In the genomic region with DNA sequence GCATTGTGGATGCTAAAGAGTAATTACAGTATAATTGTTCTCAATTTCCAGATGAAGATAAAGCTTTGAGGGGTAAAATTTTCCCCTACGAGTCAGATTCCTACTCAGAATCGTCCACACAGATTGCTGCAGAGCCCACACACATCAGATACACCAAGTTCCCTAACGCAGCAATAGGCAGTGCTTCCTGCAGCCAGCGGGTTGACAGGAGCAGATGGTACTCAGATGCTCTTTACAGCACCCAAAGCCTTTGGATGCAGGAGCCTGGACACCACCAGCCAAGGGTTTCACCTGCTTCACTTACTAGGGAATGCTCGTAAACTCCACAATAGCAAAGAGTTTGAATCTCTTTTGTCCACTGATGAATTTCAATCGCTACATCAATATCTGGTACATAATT, we compare ENCODE assay signal across 21 mouse cellular contexts. TPM values are rescaled to one million over a fixed set of nuclear protein-coding genes. Genes with fewer than 3 reads are reported as not detected.
DNase-seq lines count a peak whose midpoint lies in the region; ATAC-seq and TF ChIP-seq lines count a peak whose summit lies in the region.
"Had no signal": no experiment of that assay in that cellular context is flagged by ENCODE, and none has a peak within 500 bp of the region (broad histone marks: within the 10 kb centered on the region; RNA-seq: fewer than 3 reads in every experiment).

No protein-coding gene starts in this region.

- no peak for ATAC-seq in cerebellum, adult (ENCODE audit: insufficient number of reproducible peaks, low FRiP score, low TSS enrichment)
- ATAC-seq: forebrain, embryonic 14.5 days; hindbrain, embryonic 16.5 days; inflammation-experienced regulatory T-cells, adult 6 months; intestine, postnatal 0 days had no signal

- no peaks in the 10 kb centered on the region for H3K36me3 ChIP-seq in forebrain, embryonic 10.5 days (replicated peaks)
- no peaks in the 10 kb centered on the region for H3K36me3 ChIP-seq in embryonic facial prominence, embryonic 10.5 days (replicated peaks)
- H3K36me3 ChIP-seq: embryonic facial prominence, embryonic 13.5 days; heart, embryonic 10.5 days; hindbrain, embryonic 12.5 days had no signal

- TF ChIP-seq CTCF in layer of hippocampus, adult 2 months (conservative IDR thresholded peaks at IDR 0.05) = no peak

- H3K27ac ChIP-seq in layer of hippocampus, adult 2 months = peak overlapping the region; percentile 91
- no peak overlapping the region for H3K27ac ChIP-seq in forebrain, embryonic 10.5 days
- no peak overlapping the region for H3K27ac ChIP-seq in embryonic facial prominence, embryonic 10.5 days (replicated peaks)
- H3K27ac ChIP-seq: embryonic facial prominence, embryonic 13.5 days; heart, embryonic 10.5 days; hindbrain, embryonic 12.5 days had no signal

- 89% methylated on average over 6 of the region's 6 CpGs for WGBS in forebrain, embryonic 10.5 days
- 85% methylated on average over 6 of the region's 6 CpGs for WGBS in embryonic facial prominence, embryonic 10.5 days

- no peaks in the 10 kb centered on the region for H3K4me1 ChIP-seq in forebrain, embryonic 10.5 days
- H3K4me1 ChIP-seq in embryonic facial prominence, embryonic 10.5 days = no peaks in the 10 kb centered on the region
- H3K4me1 ChIP-seq: embryonic facial prominence, embryonic 13.5 days; heart, embryonic 10.5 days; hindbrain, embryonic 12.5 days had no signal

- DNase-seq in cerebellum, adult 18-20 months = peak; percentile 60 to 72
- peak in 1 of 2 experiments; percentile 39 for DNase-seq in layer of hippocampus, adult 2 months (ENCODE audit: low spot score in 2 of 2)
- DNase-seq in layer of hippocampus, adult 9-10 months (ENCODE audit: low spot score) = no peak
- DNase-seq in cerebellum, postnatal 25 days = peak; percentile 50 to 70
- DNase-seq in forebrain, embryonic 10.5 days (ENCODE audit: extremely low spot score, low spot score) = no peak
- no peak for DNase-seq in ovary, postnatal 36 days (ENCODE audit: low spot score)
- DNase-seq in embryonic facial prominence, embryonic 10.5 days (ENCODE audit: low spot score) = no peak
- DNase-seq: adrenal gland, postnatal 10 days; heart, adult 18-20 months; heart, postnatal 10 days; heart, postnatal 4 days had no signal

- H3K9me3 ChIP-seq in forebrain, embryonic 10.5 days = no peaks in the 10 kb centered on the region
- no peaks in the 10 kb centered on the region for H3K9me3 ChIP-seq in embryonic facial prominence, embryonic 10.5 days
- H3K9me3 ChIP-seq: embryonic facial prominence, embryonic 13.5 days; heart, embryonic 10.5 days; hindbrain, embryonic 12.5 days had no signal

- H3K27me3 ChIP-seq in forebrain, embryonic 10.5 days (ENCODE audit: poor library complexity, severe bottlenecking) = no peaks in the 10 kb centered on the region
- no peaks in the 10 kb centered on the region for H3K27me3 ChIP-seq in embryonic facial prominence, embryonic 10.5 days (replicated peaks; ENCODE audit: low read depth, poor library complexity, severe bottlenecking)
- H3K27me3 ChIP-seq: embryonic facial prominence, embryonic 13.5 days had no signal

- no peak overlapping the region for H3K4me3 ChIP-seq in layer of hippocampus, adult 2 months
- no peak overlapping the region for H3K4me3 ChIP-seq in forebrain, embryonic 10.5 days
- H3K4me3 ChIP-seq in embryonic facial prominence, embryonic 10.5 days = no peak overlapping the region
- H3K4me3 ChIP-seq: embryonic facial prominence, embryonic 13.5 days; heart, embryonic 10.5 days; hindbrain, embryonic 12.5 days had no signal

RNA-seq across cellular contexts. Expression of a gene that starts 12.7 kb away (rescaled TPM):
- 10 to 100 TPM; 81.4 to 86.7 TPM for total RNA-seq in layer of hippocampus, adult 2 months (2021)
- 0.48 and 0.89 TPM in 2 replicates for polyA plus RNA-seq in forebrain, embryonic 10.5 days (2016; fragmentation: Nextera tagmentation; extraction: Ambion mirVana)
- polyA plus RNA-seq in embryonic facial prominence, embryonic 10.5 days (2016; fragmentation: Nextera tagmentation; extraction: Ambion mirVana) = 0.82 and 1.2 TPM in 2 replicates
- total RNA-seq: MEL had no signal
- polyA plus RNA-seq: inflammation-experienced regulatory T-cells, adult 6 months had no signal

RNA-seq across cellular contexts. Expression of a gene that starts 18.5 kb away (rescaled TPM):
- under 1 TPM; 0.39 to 0.41 TPM for total RNA-seq in layer of hippocampus, adult 2 months (2021)
- polyA plus RNA-seq in forebrain, embryonic 10.5 days (2016; fragmentation: Nextera tagmentation; extraction: Ambion mirVana) = 1.2 and 1.7 TPM in 2 replicates
- 0.61 and 0.97 TPM in 2 replicates for polyA plus RNA-seq in embryonic facial prominence, embryonic 10.5 days (2016; fragmentation: Nextera tagmentation; extraction: Ambion mirVana)
- polyA plus RNA-seq: heart, embryonic 14.5 days; inflammation-experienced regulatory T-cells, adult 6 months had no signal

RNA-seq across cellular contexts. Expression of a gene that starts 18.6 kb away (rescaled TPM):
- total RNA-seq in layer of hippocampus, adult 2 months (2021) = 10 to 100 TPM; 24.6 to 26.0 TPM
- polyA plus RNA-seq in forebrain, embryonic 10.5 days (2016; fragmentation: Nextera tagmentation; extraction: Ambion mirVana) = 18.6 and 19.6 TPM in 2 replicates
- 16.6 and 17.0 TPM in 2 replicates for polyA plus RNA-seq in embryonic facial prominence, embryonic 10.5 days (2016; fragmentation: Nextera tagmentation; extraction: Ambion mirVana)

RNA-seq across cellular contexts. Expression of a gene that starts 38.0 kb away (rescaled TPM):
- 10 to 100 TPM; 16.9 TPM for total RNA-seq in layer of hippocampus, adult 2 months (2021)
- polyA plus RNA-seq in forebrain, embryonic 10.5 days (2016; fragmentation: Nextera tagmentation; extraction: Ambion mirVana) = 4.8 and 5.1 TPM in 2 replicates
- 3.1 and 3.5 TPM in 2 replicates for polyA plus RNA-seq in embryonic facial prominence, embryonic 10.5 days (2016; fragmentation: Nextera tagmentation; extraction: Ambion mirVana)

RNA-seq across cellular contexts. Expression of a gene that starts 55.5 kb away (rescaled TPM):
- 10 to 100 TPM; 18.5 to 19.4 TPM for total RNA-seq in layer of hippocampus, adult 2 months (2021)
- 19.4 and 21.1 TPM in 2 replicates for polyA plus RNA-seq in forebrain, embryonic 10.5 days (2016; fragmentation: Nextera tagmentation; extraction: Ambion mirVana)
- polyA plus RNA-seq in embryonic facial prominence, embryonic 10.5 days (2016; fragmentation: Nextera tagmentation; extraction: Ambion mirVana) = 23.7 and 23.9 TPM in 2 replicates

Comparison
In these comparisons a context has a peak if more than half of its experiments do, and no peak if none do; other contexts are left out.
1. DNase-seq: peak in cerebellum, adult 18-20 months (2 of 2) and cerebellum, postnatal 25 days (2 of 2); none in layer of hippocampus, adult 9-10 months (single experiment), forebrain, embryonic 10.5 days (single experiment), ovary, postnatal 36 days (single experiment) and embryonic facial prominence, embryonic 10.5 days (single experiment).